Mouse (Mus musculus): Measurements from ENCODE around the gene Hist2h3c1. TPM values are rescaled to one million over a fixed set of nuclear protein-coding genes. Genes with fewer than 3 reads are reported as not detected.

Hist2h3c1 gene
- polyA plus RNA-seq (2017; shearing (Covaris generic)), result not detected

DNA sequence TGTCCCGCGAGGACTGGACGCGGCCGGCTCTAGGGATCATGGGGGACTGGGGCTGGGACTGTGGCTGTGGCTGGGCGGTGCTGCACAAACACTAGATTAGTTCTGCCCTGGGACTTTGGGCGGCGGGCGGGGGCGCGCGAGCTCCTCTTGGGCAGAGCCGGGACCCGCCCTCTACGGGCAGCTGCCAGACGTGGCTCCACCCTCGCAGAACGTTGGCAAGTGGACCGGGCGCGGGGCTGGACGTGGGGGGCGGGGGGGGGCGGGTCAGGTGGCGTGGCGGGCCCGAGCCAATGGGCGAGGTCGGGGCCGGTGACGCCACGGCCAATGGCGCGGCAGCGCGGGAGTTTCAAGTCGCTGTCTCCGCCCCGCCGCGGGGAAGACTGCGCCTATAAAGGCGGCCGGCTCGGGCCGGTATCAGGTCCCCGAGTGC lies at the start of gene Hist2h3c1:
Gene Hist2h3c1 (plus strand): TSS at position 259 of the 430 bp plus-strand sequence.

DNA sequence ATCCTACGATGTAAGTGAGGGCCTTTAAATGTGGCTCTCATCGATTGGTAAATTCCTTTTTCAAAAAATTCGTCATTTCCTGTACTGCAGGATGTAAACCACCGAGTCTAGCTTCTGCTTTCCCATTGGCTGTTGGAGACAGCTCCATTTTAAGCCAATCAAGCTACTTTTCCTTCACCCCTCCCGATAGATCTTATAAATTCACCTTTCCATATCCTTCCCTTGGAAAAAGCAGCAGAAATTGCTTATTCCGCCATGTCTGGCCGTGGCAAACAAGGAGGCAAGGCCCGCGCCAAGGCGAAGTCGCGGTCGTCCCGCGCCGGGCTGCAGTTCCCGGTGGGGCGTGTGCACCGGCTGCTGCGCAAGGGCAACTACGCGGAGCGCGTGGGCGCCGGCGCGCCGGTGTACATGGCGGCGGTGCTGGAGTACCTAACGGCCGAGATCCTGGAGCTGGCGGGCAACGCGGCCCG lies 26.8 kb upstream of the Hist2h3c1 start, which contains the start of the genes Bola1 and Hist2h2ab:
Gene Bola1 (minus strand): TSS at position 49 of the 470 bp plus-strand sequence.
Gene Hist2h2ab (plus strand): TSS at position 205 of the 470 bp plus-strand sequence.

DNA sequence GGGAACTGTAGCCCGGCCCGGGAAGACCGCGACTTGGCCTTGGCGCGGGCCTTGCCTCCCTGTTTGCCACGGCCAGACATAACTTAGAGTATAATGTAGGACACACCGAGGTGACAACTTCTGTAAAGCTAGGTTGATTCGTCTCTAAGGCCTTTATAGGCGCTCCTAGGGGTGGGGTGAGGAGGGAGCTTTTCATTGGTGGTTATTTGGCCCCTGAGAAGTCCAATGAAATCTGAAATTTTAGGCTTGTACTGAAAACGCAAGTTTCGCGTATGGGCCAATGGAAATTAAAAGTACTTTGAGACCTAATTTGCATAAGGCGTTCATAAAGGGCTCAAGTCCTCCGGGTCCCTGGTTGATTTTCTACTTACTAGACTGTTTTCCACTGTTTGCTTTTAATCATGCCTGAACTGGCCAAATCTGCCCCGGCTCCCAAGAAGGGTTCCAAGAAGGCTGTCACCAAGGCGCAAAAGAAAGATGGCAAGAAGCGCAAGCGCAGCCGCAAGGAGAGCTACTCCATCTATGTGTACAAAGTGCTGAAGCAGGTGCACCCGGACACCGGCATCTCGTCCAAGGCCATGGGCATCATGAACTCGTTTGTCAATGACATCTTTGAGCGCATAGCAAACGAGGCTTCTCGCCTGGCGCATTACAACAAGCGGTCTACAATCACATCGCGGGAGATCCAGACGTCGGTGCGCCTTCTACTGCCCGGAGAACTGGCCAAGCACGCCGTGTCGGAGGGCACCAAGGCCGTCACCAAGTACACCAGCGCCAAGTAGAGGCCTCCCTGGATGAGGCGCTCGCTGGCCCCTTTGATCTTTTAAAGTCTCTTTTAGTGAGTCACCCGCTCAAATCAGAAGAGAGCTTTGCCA lies 25.5 kb upstream of the Hist2h3c1 start, which contains the start of the genes Hist2h2ac and Hist2h2be:
Gene Hist2h2ac (minus strand): TSS at position 116 of the 875 bp plus-strand sequence.
Gene Hist2h2be (plus strand): TSS at position 355 of the 875 bp plus-strand sequence.

DNA sequence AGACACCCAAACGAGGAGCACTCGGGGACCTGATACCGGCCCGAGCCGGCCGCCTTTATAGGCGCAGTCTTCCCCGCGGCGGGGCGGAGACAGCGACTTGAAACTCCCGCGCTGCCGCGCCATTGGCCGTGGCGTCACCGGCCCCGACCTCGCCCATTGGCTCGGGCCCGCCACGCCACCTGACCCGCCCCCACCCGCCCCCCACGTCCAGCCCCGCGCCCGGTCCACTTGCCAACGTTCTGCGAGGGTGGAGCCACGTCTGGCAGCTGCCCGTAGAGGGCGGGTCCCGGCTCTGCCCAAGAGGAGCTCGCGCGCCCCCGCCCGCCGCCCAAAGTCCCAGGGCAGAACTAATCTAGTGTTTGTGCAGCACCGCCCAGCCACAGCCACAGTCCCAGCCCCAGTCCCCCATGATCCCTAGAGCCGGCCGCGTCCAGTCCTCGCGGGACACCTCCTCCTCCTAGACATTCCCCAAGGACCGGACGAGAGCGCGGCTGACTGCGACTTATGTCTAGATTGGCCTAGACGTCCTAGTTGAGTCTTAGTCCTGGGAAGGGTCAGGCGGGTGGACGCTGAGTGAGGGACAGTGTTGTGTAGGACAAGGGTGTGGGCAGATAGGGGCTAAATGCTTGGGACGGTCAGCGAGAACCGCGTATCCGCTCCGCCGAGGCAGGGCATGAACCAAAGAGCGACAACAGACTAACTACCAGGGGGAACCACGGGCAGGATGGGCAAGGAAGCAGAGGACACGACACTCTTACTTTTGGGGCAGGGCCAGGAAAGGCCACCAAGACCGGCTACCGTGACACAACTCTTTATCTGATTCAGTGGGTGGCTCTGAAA lies 7.3 kb upstream of the Hist2h3c1 start, which contains the start of gene Hist2h3c2:
Gene Hist2h3c2 (minus strand): TSS at position 174 of the 840 bp plus-strand sequence.

DNA sequence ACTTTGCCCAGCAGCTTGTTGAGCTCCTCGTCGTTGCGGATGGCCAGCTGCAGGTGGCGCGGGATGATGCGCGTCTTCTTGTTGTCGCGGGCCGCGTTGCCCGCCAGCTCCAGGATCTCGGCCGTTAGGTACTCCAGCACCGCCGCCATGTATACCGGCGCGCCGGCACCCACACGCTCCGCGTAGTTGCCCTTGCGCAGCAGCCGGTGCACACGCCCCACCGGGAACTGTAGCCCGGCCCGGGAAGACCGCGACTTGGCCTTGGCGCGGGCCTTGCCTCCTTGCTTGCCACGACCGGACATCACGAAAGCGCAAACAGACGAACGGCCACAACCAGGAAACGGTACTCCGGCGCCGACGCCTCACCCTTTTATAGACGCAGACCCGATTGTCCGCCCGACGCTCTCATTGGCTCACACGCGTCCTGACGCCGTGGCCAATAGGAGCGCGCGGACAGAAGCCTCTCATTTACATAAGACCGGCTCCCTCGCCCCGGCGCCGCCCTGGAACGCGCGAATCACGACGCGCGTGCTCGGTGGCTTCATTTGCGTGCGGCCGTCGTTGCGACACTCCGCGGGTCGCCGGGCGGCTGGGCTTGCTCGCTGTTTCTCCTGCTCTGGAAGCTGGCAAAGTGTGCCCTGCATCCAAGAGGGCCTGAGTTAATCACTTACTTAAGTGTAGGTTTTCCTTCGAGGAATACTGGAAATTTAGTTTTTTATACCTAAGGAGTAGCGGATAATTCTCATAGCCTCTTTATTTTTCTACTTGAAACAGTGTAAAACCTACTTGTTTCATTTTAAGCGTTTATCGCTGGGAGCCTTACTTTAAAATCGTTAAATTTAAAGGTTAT lies 6.3 kb upstream of the Hist2h3c1 start, which contains the start of gene Hist2h2aa2:
Gene Hist2h2aa2 (minus strand): TSS at position 328 of the 850 bp plus-strand sequence.

DNA sequence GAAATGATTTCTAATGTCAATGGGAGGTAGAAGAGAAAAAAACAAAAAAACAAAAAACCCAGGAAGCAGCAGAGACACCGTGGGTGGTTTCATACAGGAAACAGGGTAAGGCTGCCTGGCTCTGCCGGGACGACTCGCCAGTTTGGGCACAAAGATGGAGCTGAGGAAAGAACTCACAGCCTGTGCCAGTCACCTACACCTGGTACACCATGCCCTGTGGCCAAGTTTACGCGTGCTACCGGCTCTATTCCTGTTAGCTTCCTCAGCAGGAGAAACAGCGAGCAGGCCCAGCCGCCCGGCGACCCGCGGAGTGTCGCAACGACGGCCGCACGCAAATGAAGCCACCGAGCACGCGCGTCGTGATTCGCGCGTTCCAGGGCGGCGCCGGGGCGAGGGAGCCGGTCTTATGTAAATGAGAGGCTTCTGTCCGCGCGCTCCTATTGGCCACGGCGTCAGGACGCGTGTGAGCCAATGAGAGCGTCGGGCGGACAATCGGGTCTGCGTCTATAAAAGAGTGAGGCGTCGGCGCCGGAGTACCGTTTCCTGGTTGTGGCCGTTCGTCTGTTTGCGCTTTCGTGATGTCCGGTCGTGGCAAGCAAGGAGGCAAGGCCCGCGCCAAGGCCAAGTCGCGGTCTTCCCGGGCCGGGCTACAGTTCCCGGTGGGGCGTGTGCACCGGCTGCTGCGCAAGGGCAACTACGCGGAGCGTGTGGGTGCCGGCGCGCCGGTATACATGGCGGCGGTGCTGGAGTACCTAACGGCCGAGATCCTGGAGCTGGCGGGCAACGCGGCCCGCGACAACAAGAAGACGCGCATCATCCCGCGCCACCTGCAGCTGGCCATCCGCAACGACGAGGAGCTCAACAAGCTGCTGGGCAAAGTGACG lies 1.2 kb upstream of the Hist2h3c1 start, which contains the start of gene Hist2h2aa1:
Gene Hist2h2aa1 (plus strand): TSS at position 495 of the 884 bp plus-strand sequence.

DNA sequence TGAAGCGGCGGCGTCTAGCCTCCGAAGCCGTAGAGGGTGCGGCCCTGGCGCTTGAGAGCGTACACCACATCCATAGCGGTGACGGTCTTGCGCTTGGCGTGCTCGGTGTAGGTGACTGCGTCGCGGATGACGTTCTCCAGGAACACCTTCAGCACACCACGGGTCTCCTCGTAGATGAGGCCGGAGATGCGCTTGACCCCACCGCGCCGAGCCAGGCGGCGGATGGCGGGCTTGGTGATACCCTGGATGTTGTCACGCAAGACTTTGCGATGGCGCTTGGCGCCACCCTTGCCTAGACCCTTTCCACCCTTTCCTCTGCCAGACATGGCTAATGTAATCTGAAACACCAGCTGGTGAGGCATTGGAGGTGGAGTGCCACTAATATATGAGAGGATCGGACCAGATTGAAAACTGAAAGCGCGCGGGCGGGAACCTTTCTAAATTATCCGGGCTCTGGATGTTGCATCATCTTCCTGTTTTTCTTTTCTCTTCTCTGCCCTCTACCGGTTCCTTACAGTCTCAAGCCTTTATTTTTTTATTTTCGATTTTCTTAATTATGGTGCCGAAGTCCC lies 16.6 kb downstream of the Hist2h3c1 start, which contains the start of gene Hist2h4:
Gene Hist2h4 (minus strand): TSS at position 333 of the 572 bp plus-strand sequence.

DNA sequence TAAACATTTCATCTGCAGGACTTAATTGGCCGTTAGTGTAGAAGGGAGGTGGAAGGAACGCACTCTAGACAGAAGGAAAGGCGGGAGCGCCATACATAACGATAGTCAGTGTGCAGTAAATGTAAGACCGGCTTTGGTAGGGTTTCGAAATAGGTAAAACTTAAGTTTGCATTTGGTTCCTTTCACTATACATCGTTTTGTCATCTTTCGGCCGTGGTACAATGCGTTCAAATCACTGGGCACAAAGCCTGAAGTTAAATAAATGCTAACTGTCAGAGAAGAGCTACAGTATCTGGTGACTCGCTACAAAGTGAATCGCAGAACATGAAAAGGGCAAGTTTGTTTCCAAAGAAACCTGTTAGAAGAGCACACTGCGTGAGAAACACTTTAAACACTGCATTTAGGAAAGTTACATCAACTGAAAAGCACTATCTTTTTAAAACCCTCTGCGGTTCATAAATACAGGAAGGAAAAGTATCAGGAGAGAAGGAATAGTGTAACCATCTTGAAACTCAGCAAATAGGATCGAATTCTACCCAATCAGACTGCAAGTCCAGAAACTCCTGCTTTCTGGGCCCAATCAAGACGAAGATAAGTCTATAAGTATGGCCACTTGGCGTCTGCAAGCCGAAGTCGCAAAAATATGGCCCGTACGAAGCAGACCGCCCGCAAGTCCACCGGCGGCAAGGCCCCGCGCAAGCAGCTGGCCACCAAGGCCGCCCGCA lies 21.7 kb downstream of the Hist2h3c1 start, which contains the start of gene Hist2h3b:
Gene Hist2h3b (plus strand): TSS at position 604 of the 725 bp plus-strand sequence.

DNA sequence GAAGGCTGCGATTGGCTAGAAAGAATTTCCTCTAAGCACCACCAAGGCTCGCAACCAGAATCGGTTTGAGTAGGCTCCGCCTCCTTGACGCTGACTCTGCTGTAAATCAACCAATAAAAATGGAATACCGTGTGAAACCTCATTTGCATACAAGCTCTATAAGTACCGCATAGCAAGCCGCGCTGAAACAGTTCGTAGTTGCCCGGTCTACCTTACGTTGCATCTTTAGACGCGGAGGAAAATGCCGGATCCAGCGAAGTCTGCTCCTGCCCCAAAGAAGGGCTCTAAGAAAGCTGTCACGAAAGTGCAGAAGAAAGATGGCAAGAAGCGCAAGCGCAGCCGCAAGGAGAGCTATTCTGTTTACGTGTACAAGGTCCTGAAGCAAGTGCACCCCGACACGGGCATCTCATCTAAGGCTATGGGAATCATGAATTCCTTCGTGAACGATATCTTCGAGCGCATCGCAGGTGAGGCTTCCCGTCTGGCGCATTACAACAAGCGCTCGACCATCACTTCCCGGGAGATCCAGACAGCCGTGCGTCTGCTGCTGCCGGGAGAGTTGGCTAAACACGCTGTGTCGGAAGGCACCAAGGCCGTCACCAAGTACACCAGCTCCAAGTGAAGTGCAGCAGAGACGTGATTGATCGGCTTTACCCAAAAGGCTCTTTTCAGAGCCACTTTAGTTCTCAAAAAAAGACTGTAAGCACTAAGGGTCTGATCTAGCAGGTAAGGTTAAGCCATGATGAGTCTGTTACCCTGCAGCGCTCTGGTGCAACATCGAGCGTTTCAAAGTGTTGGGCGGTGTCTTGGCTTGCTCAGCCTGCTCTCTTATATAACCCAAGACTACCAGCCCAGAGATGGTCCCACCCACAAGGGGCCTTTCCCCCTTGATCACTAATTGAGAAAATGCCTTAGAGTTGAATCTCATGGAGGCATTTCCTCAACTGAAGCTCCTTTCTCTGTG lies 23.3 kb downstream of the Hist2h3c1 start, which contains the start of gene Hist2h2bb:
Gene Hist2h2bb (plus strand): TSS at position 242 of the 964 bp plus-strand sequence.

DNA sequence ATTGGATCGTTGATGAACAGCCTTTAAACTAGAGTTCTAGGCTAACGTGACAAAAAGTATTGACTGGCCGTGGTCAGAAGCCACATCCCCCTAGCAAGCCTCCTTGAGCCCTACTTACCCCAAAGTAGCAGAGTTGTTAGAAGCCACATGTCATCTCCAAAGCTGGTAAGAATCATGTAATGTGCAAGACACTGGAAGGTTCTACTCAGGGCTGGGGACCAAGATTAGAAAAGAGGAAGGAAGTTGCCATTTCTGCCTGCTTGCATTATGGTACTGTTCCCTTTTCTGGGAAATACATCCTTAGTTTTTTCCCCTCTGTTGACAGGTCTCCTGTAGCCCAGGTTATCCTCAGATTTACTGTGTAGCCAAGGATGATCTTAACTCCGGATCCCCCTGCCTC lies 47.3 kb downstream of the Hist2h3c1 start, which contains the start of gene Fcgr1:
Gene Fcgr1 (minus strand): TSS at position 183 of the 400 bp plus-strand sequence.

Other genes starting within 250 kb of the Hist2h3c1 start
- gene Vps45, start 188.2 kb upstream of the Hist2h3c1 start, polyA plus RNA-seq (2017; shearing (Covaris generic)), result 10 to 100 TPM; 22.0 to 26.8 TPM
- gene Otud7b, start 142.2 kb upstream of the Hist2h3c1 start, polyA plus RNA-seq (2017; shearing (Covaris generic)), result 10 to 100 TPM; 16.6 to 20.0 TPM
- gene Mtmr11, start 84.7 kb upstream of the Hist2h3c1 start, polyA plus RNA-seq (2017; shearing (Covaris generic)), result 1 to 10 TPM in 1 of 2 experiments, under 1 TPM in 1; 0.95 to 3.8 TPM
- gene Sf3b4, start 74.4 kb upstream of the Hist2h3c1 start, polyA plus RNA-seq (2017; shearing (Covaris generic)), result 100 to 1,000 TPM; 127 to 153 TPM
- 1 to 10 TPM; 2.4 to 2.7 TPM for gene Sv2a, start 65.5 kb upstream of the Hist2h3c1 start, polyA plus RNA-seq (2017; shearing (Covaris generic))
- gene Bola1, start 27.0 kb upstream of the Hist2h3c1 start, polyA plus RNA-seq (2017; shearing (Covaris generic)), result 10 to 100 TPM; 23.2 to 32.3 TPM
- gene Hist2h2ab, start 26.8 kb upstream of the Hist2h3c1 start, polyA plus RNA-seq (2017; shearing (Covaris generic)), result 1 to 10 TPM in 1 of 2 experiments, under 1 TPM in 1; 0.87 to 3.8 TPM
- 10 to 100 TPM in 1 of 2 experiments, 1 to 10 TPM in 1; 8.1 to 16.9 TPM for gene Hist2h2ac, start 25.8 kb upstream of the Hist2h3c1 start, polyA plus RNA-seq (2017; shearing (Covaris generic))
- 1 to 10 TPM; 4.7 to 5.5 TPM for gene Hist2h2be, start 25.6 kb upstream of the Hist2h3c1 start, polyA plus RNA-seq (2017; shearing (Covaris generic))
- 1 to 10 TPM in 1 of 2 experiments, under 1 TPM in 1; 0.34 to 1.4 TPM for gene Hist2h3c2, start 7.6 kb upstream of the Hist2h3c1 start, polyA plus RNA-seq (2017; shearing (Covaris generic))
- 100 to 1,000 TPM in 1 of 2 experiments, 10 to 100 TPM in 1; 64.9 to 115 TPM for gene Hist2h2aa2, start 6.4 kb upstream of the Hist2h3c1 start, polyA plus RNA-seq (2017; shearing (Covaris generic))
- gene Hist2h2aa1, start 1.2 kb upstream of the Hist2h3c1 start, polyA plus RNA-seq (2017; shearing (Covaris generic)), result 1 to 10 TPM in 1 of 2 experiments, not detected in 1; 1.5 TPM
- gene Hist2h4, start 16.6 kb downstream of the Hist2h3c1 start, polyA plus RNA-seq (2017; shearing (Covaris generic)), result 1 to 10 TPM; 5.2 to 5.3 TPM
- 10 to 100 TPM in 1 of 2 experiments, 1 to 10 TPM in 1; 8.0 to 10.3 TPM for gene Hist2h3b, start 22.0 kb downstream of the Hist2h3c1 start, polyA plus RNA-seq (2017; shearing (Covaris generic))
- 10 to 100 TPM in 1 of 2 experiments, 1 to 10 TPM in 1; 8.1 to 21.6 TPM for gene Hist2h2bb, start 23.1 kb downstream of the Hist2h3c1 start, polyA plus RNA-seq (2017; shearing (Covaris generic))
- not detected for gene Fcgr1, start 47.3 kb downstream of the Hist2h3c1 start, polyA plus RNA-seq (2017; shearing (Covaris generic))
- gene BC107364, start 205.6 kb downstream of the Hist2h3c1 start, polyA plus RNA-seq (2017; shearing (Covaris generic)), result 1 to 10 TPM in 1 of 2 experiments, not detected in 1; 1.5 TPM

All from inflammation-experienced regulatory T-cells (primary cell).